Mouse (Mus musculus): Measurements from ENCODE around the gene Glo1.

Gene Glo1

GRCm38 (mm10) chr17:30576946-30577345 is 49.7 kb downstream of the Glo1 start:
- DNase-seq (ENCODE audit: low spot score): no peak

DNA sequence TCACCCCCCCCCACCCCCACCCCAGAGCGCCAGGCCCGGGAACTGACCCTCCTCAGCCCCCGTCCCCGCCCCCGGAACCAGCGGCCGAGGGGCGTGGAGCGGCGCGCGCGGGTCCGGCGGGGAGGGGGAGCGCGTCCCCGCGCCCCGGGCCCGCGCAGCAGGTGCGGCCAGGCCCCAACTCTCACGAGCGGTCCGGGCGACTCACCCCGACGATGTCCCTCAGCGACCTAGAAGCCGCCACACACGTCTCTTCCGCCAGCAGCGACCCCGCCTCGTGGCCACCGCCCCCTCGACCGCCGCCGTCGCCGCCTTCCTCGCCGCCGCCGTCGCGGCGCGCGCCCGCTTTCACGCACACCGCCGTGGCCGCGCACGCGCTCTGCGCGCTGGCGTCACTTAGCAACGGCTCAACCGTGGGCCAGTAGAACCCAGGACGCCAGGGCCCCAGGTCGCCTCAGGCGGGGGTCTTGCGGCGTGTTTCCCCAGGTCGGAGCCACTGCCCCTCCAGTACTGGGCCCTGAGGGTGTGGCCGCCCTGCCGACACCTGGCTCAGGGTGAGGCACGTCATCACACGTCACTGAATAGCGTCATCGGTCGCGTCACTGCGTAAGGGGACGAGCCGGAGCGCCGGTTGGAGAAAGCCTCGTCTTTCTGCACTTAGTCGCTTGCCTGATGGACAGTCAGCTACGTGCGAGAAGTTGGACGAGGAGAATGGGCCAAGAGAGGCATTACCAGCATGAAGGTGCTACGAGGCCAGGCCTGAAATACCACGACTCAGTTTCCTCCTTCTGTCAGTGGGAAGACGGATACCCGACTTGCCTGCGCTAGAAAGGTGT is 50.5 kb downstream of the Glo1 start, which contains the start of gene Btbd9:
TSS of gene Btbd9 (minus strand) at position 548 of the 833 bp plus-strand sequence.
- DNase-seq (ENCODE audit: low spot score): peak; percentile 94

GRCm38 (mm10) chr17:30575121-30575904 is 51.4 kb downstream of the Glo1 start:
- no peak for DNase-seq (ENCODE audit: low spot score)

- no peak for DNase-seq (ENCODE audit: low spot score)
These were observed 51.9 kb downstream of the Glo1 start for GRCm38 (mm10) chr17:30574783-30575075.

DNA sequence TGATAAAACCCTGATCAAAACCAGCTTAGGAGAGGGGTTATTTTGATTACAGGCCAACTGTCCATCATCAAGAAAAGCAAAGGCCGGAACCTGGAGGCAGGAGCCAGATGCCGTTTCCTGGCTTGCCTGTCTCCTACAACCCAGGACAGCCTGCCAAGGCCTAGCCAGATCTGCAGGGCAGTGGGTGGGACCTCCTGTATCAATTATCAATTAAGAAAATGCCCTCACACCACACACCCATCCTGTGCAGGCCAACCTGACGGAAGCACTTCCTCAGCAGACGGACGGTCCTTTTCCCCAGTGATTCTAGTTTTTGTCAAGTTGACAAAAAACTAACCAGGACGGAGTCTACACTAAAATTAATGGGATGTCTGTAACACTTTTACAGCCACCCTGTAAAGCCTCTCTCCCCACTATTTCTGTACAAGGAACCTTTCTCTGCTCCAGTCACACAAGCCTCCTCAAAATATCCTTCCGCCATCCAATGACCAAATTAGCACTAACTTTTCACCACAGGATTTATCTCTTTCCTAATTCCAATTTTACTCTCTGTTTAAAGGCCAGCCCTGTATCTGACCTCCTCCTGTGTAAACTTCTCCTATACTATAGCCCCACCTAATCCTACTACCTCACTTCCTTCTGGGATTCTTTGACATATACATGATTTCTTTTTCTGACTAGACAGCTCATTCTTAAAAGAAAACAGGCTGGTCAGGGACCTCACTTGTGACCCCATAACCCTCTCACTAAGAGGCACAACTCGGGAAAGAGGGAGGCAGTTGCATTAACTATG is 52.5 kb downstream of the Glo1 start:
- no peak for DNase-seq (ENCODE audit: low spot score)

GRCm38 (mm10) chr17:30570971-30571370 is 55.7 kb downstream of the Glo1 start:
- no peak for DNase-seq (ENCODE audit: low spot score)

GRCm38 (mm10) chr17:30570173-30570572 is 56.5 kb downstream of the Glo1 start:
- DNase-seq (ENCODE audit: low spot score): no peak

- DNase-seq (ENCODE audit: low spot score): no peak
These were observed 58.2 kb downstream of the Glo1 start for GRCm38 (mm10) chr17:30568473-30568872.

GRCm38 (mm10) chr17:30564971-30565370 is 61.7 kb downstream of the Glo1 start:
- no peak for DNase-seq (ENCODE audit: low spot score)

GRCm38 (mm10) chr17:30564407-30564806 is 62.3 kb downstream of the Glo1 start:
- no peak for DNase-seq (ENCODE audit: low spot score)

DNA sequence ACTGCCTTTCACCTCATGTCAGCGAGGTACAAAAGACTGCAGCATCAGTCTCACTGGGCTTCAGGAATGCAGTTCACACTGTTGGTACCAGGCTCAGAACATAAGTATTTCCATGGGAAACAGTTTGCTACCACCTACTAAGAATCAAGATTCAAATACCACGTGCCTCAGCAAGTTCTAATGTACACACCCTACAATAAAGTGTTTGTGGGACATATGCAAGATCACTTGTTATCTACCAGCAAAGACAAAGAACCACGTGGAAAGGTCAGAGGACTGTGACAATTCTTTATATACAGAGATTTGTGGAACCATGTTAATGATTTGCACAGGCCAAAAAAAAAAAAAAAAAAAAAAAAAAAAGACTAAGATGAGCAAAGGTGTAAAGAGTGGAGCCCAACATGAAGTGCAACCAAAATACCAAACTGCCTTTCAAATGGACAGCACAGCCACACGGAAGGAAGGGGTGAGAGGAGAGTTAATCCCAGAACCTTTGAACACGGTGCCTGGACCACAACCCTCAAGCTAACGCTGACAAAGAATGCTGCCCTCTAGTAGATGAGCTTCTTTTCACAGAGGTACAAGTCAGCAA is 63.1 kb downstream of the Glo1 start:
- no peak for DNase-seq (ENCODE audit: low spot score)

- DNase-seq (ENCODE audit: low spot score): no peak
These were observed 63.9 kb downstream of the Glo1 start for GRCm38 (mm10) chr17:30562770-30563169.

DNA sequence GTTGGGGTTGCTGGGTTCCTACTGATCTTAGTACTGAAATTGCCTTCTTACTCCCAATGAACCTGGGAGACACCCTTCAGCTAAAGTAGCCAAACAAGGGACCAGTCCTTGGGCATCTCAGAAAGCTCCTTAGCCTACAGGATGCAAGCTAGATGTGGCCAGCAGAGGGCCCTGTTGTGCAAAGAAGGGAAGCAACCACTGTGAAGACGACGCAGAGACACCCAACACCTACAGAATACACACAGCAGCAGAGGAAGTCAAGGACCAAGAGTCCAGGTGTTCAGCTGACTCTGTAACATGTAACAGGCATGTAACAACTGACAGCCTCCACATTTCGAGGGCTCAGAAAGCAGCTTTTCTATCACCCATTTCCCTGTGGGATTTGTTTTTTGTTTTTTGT is 67.1 kb downstream of the Glo1 start:
- DNase-seq (ENCODE audit: low spot score): peak; percentile 70

- DNase-seq (ENCODE audit: low spot score): no peak
These were observed 68.0 kb downstream of the Glo1 start for GRCm38 (mm10) chr17:30558623-30559022.

DNA sequence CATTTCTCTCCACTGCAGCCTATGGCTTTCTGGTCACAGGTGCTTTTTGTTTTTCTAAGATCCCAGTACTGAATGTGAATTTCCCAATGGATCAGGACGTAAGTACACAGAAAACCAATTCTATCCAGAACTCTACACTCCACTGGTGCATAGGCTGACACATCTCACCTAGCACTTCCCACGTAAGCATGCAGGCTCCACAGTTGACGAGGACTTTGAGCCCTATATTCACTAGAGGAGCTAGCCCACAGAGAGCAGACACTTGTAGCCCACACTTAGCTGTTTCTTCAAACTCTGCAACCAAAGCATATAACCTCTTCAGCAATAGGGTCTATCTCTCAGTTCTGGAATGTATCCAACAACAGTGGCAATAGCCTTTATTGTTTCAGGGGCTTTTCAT is 70.2 kb downstream of the Glo1 start:
- DNase-seq (ENCODE audit: low spot score): no peak

DNA sequence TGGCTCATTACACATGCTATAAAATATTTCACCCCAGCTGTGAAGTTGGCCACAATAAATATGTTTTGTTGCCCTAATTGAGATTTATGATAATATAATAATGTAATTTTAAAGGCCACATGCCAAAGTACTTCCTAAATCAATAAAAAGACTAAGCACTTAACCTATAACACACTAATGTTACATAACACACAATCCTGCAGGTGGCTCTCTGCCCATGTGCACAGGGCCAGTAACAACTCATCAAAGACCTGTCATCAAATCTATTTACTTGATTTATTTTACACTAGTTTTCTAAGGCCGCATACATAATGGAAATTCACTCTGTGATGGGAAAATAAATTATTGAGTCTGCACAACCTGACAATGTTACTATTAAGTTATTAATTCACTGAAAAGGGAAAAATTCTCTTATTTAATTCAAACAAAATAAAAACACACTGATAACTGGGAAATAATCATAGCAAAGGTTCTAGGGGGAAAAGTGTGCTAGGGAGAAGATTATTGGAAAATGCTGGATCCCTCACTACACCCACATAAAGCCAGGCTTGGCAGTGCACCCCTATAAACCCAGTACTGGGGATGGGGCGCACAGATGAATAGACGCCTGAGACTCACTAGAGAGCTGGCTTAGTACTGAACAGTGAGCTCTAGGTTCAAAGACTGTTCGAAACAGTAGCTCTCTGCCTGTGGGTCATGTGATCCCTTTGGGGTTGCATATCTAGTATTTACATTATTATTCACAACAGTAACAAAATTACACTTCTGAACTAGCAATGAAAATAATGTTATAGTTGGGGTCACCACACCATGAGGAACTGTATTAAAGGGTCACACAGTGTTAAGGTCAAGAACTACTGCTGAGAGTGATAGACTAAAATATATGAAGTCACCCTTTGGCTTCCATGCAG is 73.4 kb downstream of the Glo1 start:
- DNase-seq (ENCODE audit: low spot score): no peak

GRCm38 (mm10) chr17:30550774-30551107 is 75.9 kb downstream of the Glo1 start:
- DNase-seq (ENCODE audit: low spot score): no peak

- no peak for DNase-seq (ENCODE audit: low spot score)
These were observed 76.5 kb downstream of the Glo1 start for GRCm38 (mm10) chr17:30549899-30550773.

- no peak for DNase-seq (ENCODE audit: low spot score)
These were observed 87.6 kb downstream of the Glo1 start for GRCm38 (mm10) chr17:30539098-30539497.

- DNase-seq (ENCODE audit: low spot score): no peak
These were observed 90.0 kb downstream of the Glo1 start for GRCm38 (mm10) chr17:30536651-30537050.

Data from retina, embryonic 14.5 days (tissue).